Mouse (Mus musculus) thymus, adult 2 months (tissue): ENCODE measurements around the gene Gm15319. TPM values are rescaled to one million over a fixed set of nuclear protein-coding genes. Genes with fewer than 3 reads are reported as not detected.
"Not testable (repeated sequence)": the region's sequence is repeated elsewhere in the genome, so short reads cannot be mapped to it uniquely, and the experiment has no call there.

Source experiments
- DNase-seq: peaks from one replicate; pipeline ENCODE4 v3.0.0; 2021
- H3K27ac ChIP-seq: fragments of 200-500 bp; 2 replicates; pipeline ENCODE4 v1.5.1; 2012; ENCODE audit warnings: low read length, control low read depth; ENCODE audit not compliant: control insufficient read depth, insufficient read depth
- H3K27me3 ChIP-seq: fragments of 200-500 bp; 2 replicates; pipeline ENCODE4 v1.6.1; 2012; ENCODE audit warnings: mild to moderate bottlenecking, low read length, moderate library complexity, mixed read lengths; ENCODE audit not compliant: control insufficient read depth, insufficient read depth
- H3K36me3 ChIP-seq: fragments of 200-500 bp; 2 replicates; pipeline ENCODE4 v1.6.1; 2012; ENCODE audit warnings: mild to moderate bottlenecking, low read length, moderate library complexity; ENCODE audit not compliant: control insufficient read depth, insufficient read depth
- H3K4me1 ChIP-seq: fragments of 200-500 bp; replicated peaks from 2 replicates; pipeline ENCODE4 v1.6.1; 2012; ENCODE audit warnings: low read length; ENCODE audit not compliant: control insufficient read depth, insufficient read depth
- H3K4me3 ChIP-seq: fragments of 200-500 bp; 2 replicates; pipeline ENCODE4 v1.5.1; 2012; ENCODE audit warnings: mild to moderate bottlenecking, low read length, control low read depth, moderate library complexity; ENCODE audit not compliant: control insufficient read depth, insufficient read depth
- WGBS: fragments of 180-500 bp; shearing (Covaris S2); methylation state at CpG from one replicate; pipeline ENCODE4 v1.1.7; 2018; 5-methylcytosine and 5-hydroxymethylcytosine counted together
- polyA plus RNA-seq: library from polyadenylated mRNA; depleted of rRNA; stranded (reverse); fragments of >200 nt; gene quantifications from 2 replicates; pipeline ENCODE4 v1.2.3, GENCODE M21; 2012

The Gm15319 gene
- polyA plus RNA-seq, 1 experiment = not detected

DNA sequence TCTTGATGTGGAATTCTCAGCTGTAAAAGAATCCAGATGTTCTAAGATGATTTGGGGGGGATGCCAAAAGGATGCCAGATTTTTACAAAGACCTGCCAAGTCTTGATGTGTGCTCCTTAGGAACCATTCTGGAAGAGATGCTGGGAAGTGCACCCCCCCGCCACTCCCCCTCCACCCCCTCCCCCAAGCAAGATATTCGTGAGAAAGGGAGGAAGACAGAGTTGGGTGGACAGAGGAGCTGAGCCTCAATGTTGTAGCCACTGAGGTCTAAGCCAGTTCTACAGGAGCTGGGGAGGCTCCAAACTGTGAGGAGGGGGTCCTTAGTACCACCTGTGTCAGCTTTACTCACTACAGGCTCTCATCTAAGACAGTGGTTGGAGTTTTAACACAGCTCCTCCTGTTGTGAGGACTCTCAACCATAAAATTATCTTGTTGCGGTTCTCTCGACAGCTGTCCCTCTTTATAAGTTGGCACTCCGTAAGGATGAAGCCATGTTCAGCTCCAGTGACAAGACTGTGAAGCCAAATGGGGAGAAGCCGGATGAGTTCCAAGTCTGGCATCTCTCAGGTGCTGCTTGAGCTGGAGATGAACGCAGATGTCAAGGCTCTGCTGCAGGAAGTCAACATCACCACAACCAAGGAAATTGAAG, 17.7 kb upstream of the Gm15319 start:
- 90% methylated on average over 7 of the region's 7 CpGs for WGBS
- peak; percentile 6 for DNase-seq
- not testable (repeated sequence) for H3K27ac ChIP-seq

DNA sequence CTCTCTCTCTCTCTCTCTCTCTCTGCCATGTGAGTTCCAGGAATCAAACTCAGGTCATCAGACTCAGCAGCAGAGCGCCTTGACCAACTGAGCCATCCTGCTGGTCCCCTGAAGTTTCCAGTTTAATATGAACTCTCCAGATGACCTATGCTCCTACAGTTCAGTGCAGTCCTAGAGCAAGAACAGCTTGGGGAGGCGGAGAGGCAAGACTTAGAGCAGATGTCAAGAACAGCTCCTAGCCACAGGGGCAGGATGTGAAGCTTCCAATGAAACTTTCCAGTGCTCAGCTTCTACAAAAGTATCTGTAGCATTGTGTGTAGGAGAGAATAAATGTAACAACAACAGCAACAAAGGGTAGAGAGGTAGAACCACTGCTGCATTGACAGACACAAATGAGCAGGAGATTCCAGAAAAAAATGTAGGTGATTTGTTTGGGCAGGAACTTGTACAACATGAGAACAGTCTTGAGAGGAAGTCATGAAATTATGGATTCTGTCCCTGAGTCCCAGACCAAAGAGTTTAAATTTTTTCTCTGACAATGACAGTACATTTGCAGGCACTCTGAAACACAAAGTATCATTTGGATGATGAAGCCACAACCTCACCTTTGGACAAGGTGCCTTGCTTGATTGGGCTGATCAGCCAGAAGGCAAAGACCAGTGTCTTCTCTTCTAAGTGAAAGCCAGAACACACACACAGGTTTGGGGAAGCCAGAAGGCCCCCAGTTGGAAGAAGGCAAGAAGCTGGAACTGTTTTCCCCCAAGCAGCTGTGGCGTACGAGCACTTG, 16.8 kb upstream of the Gm15319 start:
- H3K36me3 ChIP-seq, DNase-seq, H3K27me3 ChIP-seq, H3K4me3 ChIP-seq, H3K4me1 ChIP-seq, H3K27ac ChIP-seq: not testable (repeated sequence)
- no CpG with 5 or more reads among the region's 4 CpGs for WGBS

More for the DNA sequence above, 17.7 kb upstream of the Gm15319 start:
- H3K36me3 ChIP-seq, H3K4me3 ChIP-seq, H3K27me3 ChIP-seq, H3K4me1 ChIP-seq: not testable (repeated sequence)

DNA sequence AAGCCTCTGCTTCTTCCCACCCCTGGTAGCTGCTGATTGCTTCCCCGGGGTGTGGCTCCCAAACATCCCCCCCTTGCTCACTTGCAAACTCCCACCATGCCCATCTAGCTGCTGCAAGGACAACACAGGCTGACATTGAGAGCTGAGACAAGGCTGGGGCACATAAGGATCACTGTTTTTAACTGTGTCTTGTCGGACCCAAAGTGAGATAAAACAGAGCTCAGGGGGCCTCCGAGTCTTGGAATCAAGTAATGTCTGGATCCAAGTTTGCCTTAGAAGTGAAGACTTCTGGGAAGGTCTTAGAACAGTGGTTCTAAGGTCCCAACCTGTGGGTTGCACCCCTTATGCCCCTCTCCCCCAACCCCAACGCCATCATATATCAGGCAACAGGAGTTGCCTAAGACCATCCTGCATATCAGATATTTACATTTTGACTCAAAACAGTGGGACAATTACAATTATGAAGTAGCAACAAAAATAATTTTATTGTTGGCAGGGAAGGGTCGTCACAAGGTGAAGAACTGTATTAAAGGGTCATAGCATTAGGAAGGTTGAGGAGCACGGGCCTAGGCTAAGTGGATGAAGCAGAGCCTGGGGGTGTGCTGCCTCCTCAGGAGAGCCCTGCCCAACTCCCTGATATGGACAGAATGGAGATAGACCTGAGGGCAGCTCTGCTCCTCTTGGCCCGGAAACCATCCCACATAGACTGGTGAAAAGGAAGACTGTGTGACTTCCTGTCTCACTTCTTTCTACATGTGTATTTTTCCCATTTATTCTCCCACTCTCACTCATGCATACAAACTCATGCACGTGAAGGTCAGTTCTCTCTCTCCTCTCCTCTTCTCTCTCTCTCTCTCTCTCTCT, 16.0 kb upstream of the Gm15319 start:
- not testable (repeated sequence) for H3K27me3 ChIP-seq, H3K27ac ChIP-seq, H3K36me3 ChIP-seq, H3K4me3 ChIP-seq, H3K4me1 ChIP-seq
- peak; percentile 33 for DNase-seq
- WGBS = 86% methylated on average over 4 of the region's 8 CpGs

DNA sequence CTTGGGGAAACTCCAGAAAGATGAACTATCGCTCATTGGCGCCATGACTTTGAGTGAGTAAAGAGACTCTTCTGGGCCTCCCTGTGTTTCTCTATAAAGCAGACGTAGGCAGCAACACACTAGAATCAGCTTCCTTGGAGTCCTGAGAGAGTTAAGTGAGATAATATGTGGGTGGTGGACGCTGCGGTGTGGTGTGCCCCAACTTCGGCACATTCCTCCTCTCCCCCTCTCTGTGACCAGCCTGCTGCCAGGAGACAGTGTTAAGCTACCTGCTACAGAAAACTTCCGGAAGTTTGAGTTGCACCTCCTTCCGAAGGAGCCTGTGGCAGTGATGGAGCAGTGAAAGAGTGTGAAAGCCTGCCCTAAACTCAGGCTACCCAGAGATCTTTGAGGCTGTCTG, 15.3 kb upstream of the Gm15319 start:
- DNase-seq = peak; percentile 30
- not testable (repeated sequence) for H3K36me3 ChIP-seq, H3K27me3 ChIP-seq, H3K4me3 ChIP-seq, H3K27ac ChIP-seq, H3K4me1 ChIP-seq
- 90% methylated on average over 6 of the region's 8 CpGs for WGBS

DNA sequence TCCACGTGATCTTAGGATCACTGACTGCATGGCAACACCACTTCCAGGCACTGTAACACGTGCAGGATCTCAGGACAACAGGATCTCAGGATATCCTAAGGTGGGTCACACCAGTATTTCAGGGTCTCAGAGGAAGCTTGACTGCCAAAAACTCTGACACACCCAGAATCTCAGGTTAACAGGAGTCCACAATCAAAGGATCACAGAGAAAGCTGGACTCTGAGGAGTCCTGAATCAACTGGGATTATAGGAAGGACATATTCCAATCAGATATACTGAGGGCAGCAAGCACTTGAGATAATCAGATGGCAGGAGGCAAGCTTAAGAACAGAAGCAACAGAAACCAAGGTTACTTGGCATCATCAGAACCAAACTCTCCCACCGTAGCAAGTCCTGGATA, 12.7 kb upstream of the Gm15319 start:
- H3K27me3 ChIP-seq = not testable (repeated sequence)

DNA sequence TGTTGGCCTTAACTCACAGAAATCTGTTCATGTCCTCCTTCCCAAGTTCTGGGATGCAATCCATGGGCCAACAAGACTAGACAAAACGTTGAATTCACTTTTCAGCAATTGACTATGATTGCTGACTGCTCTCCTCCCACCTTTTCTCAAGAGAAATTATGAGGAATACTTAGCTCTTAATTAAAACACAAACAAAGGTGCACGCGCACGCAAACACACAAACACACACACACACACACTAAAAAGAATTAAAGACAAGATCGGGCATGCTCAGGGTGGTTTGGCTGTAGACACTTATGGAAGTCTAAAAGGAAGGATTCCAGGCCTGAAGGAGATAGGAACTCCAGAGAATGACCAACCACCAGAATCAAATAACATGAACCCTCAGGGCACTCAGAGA, 6.6 kb downstream of the Gm15319 start:
- WGBS = 81% methylated on average over 5 of the region's 5 CpGs
- H3K27ac ChIP-seq, H3K4me3 ChIP-seq, H3K4me1 ChIP-seq, H3K27me3 ChIP-seq, DNase-seq, H3K36me3 ChIP-seq: not testable (repeated sequence)

More for the DNA sequence above, 12.7 kb upstream of the Gm15319 start:
- not testable (repeated sequence) for H3K36me3 ChIP-seq, DNase-seq, H3K4me3 ChIP-seq, H3K4me1 ChIP-seq, H3K27ac ChIP-seq
- no CpG with 5 or more reads among the region's 3 CpGs for WGBS

DNA sequence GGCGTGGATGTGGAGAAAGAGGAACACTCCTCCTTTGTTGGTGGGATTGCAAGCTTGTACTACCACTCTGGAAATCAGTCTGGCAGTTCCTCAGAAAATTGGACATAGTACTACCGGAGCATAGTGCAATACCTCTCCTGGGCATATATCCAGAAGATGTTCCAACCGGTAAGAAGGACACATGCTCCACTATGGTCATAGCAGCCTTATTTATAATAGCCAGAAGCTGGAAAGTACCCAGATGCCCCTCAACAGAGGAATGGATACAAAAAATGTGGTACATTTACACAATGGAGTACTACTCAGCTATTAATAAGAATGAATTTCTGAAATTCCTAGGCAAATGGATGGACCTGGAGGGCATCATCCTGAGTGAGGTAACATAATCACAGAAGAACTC, 9.4 kb downstream of the Gm15319 start:
- not testable (repeated sequence) for H3K4me3 ChIP-seq, H3K4me1 ChIP-seq, DNase-seq, H3K27ac ChIP-seq, H3K36me3 ChIP-seq, H3K27me3 ChIP-seq
- 97% methylated on average over 2 of the region's 3 CpGs for WGBS

DNA sequence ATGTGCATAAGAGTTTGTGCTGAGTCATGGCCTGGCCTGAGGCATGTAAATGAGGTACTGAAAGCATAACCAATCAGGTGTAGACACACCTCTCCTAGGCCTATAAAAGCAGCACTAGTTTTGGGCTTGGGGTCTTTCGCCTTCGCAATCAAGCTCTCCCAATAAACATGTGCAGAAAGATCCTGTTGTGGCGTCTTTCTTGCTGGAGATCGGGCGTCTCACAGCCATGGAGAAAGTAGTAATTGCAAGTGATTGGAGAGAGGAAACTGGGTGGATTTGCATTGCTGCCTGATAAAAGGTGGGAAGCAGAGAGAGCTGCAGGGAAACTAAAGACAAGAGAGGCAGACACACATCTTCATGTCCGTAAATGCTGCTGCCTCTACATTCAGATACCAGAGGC, 60.3 kb downstream of the Gm15319 start:
- not testable (repeated sequence) for H3K4me1 ChIP-seq, H3K4me3 ChIP-seq, H3K36me3 ChIP-seq, DNase-seq, H3K27me3 ChIP-seq, H3K27ac ChIP-seq
- 94% methylated on average over 5 of the region's 6 CpGs for WGBS

DNA sequence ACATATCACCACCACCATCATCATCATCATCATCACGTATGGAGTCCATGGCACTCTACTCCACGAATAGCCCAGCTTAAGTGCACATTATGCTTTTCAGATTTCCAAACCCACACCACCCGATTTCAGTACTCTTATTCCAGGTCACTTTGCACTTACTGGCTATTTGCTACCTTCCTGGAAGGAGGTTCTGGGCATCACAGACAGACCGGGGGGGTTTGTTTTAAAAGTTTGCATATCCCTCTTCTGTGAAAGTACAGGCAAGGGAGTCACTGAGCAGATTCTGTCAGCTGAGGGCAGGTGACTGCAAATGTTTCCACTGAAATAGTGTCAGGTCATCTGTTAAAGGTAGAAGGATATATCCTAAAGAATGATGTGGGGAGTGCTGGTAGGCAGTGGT, 63.0 kb downstream of the Gm15319 start:
- DNase-seq, H3K27me3 ChIP-seq, H3K4me3 ChIP-seq, H3K36me3 ChIP-seq, H3K27ac ChIP-seq, H3K4me1 ChIP-seq: not testable (repeated sequence)
- WGBS = 84% methylated on average over 4 of the region's 4 CpGs

DNA sequence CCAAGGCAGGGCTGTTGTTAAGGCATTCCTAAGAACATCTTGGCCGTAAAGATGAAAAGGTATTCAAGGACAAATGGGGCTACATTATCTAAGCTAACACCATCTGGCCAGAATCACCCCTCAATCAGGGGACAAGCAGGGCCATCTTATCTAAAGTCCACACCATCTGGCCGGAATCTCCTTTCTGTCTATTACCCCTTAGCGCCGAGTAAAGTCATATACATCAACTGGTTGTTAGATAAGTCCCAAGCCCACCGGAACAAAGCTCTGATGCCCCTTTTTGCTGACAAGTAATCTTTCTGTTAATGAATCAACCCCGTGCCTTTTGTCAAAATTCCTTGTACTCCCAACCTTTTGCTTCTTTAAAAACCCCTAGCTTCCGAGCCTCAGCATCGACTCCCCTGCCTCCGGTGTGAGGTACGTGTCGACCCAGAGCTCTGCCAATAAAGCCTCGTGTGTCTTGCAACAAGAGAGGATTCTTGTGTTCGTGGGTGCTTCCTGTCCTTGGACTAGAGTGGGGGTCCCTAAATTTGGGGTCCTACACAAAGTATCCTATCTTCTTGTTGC, 65.0 kb downstream of the Gm15319 start:
- 88% methylated on average over 13 of the region's 13 CpGs for WGBS
- not testable (repeated sequence) for H3K4me1 ChIP-seq, H3K4me3 ChIP-seq, H3K27me3 ChIP-seq, H3K27ac ChIP-seq, H3K36me3 ChIP-seq
- DNase-seq = peak; percentile 33
